Mouse (Mus musculus): ENCODE data around the gene Ephb2. TPM values are rescaled to one million over a fixed set of nuclear protein-coding genes. Genes with fewer than 3 reads are reported as not detected.
A peak's percentile ranks its signal among the peaks of the same experiment; 100 is the strongest.

The Ephb2 gene
- polyA plus RNA-seq, 1 experiment = 10.4 TPM

DNA sequence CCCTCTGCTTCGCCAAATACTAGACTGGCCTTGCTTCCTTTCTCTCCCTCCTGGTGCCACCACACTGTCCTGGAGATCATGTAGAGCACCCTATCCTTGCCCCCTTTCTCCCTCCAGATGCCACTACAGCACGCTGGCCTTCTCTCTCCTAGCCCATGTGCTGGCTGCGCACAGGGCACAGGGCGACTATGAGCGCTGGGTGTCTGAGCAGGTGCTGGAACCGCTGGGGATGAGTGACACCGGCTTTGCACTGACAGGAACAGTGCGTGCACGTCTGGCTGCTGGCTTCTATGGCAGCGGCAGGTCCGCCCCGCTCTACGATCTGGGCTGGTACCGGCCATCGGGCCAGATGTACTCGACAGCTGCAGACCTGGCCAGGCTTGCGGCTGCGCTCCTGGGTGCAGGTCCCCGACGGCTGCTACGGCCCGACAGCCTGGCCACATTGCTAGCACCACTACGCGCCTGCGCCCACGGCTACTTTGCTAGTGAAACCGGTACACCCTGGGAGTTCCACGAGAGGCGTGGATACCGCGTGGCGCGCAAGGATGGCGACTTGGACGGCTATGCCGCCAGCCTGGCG is 198.7 kb downstream of the Ephb2 start:
- WGBS = 18% methylated on average over 37 of the region's 37 CpGs

GRCm38 (mm10) chr4:136636511-136636910 is 199.3 kb downstream of the Ephb2 start:
- Histone ChIP-seq H3K27ac (ENCODE audit: insufficient read depth, low read depth, low read length) (no peak overlapping the region), H3K4me1 (ENCODE audit: control insufficient read depth, insufficient read depth, low read length) (no peaks in the 10 kb centered on the region)
- TF ChIP-seq CTCF (conservative IDR thresholded peaks at IDR 0.05; ENCODE audit: insufficient read depth, insufficient read length, low read depth, low read length) (no peak), POLR2A (IDR thresholded peaks at IDR 0.05; ENCODE audit: low read depth, low read length) (no peak)

More for the DNA sequence above, 198.7 kb downstream of the Ephb2 start:
- DNase-seq = no peak
- H3K27ac ChIP-seq (ENCODE audit: insufficient read depth, low read depth, low read length) = no peak overlapping the region
- no peaks in the 10 kb centered on the region for H3K4me1 ChIP-seq (ENCODE audit: control insufficient read depth, insufficient read depth, low read length)
- H3K4me3 ChIP-seq (ENCODE audit: insufficient read depth, low read depth, low read length) = 0 out of 2 replicates have a peak overlapping the region, but pooled peaks have one; percentile 6
- TF ChIP-seq POLR2A (IDR thresholded peaks at IDR 0.05; ENCODE audit: low read depth, low read length) (no peak), CTCF (conservative IDR thresholded peaks at IDR 0.05; ENCODE audit: insufficient read depth, insufficient read length, low read depth, low read length) (no peak)
- no peaks in the 10 kb centered on the region for H3K36me3 ChIP-seq (ENCODE audit: control insufficient read depth, insufficient read depth, low read length)
- no peaks in the 10 kb centered on the region for H3K27me3 ChIP-seq (replicated peaks; ENCODE audit: control insufficient read depth, insufficient read depth, low read length)

GRCm38 (mm10) chr4:136635995-136636394 is 199.8 kb downstream of the Ephb2 start:
- Histone ChIP-seq H3K36me3 (ENCODE audit: control insufficient read depth, insufficient read depth, low read length) (no peaks in the 10 kb centered on the region), H3K4me1 (ENCODE audit: control insufficient read depth, insufficient read depth, low read length) (no peaks in the 10 kb centered on the region), H3K4me3 (ENCODE audit: insufficient read depth, low read depth, low read length) (no peak overlapping the region), H3K27ac (ENCODE audit: insufficient read depth, low read depth, low read length) (no peak overlapping the region), H3K27me3 (replicated peaks; ENCODE audit: control insufficient read depth, insufficient read depth, low read length) (no peaks in the 10 kb centered on the region)
- TF ChIP-seq POLR2A (IDR thresholded peaks at IDR 0.05; ENCODE audit: low read depth, low read length) (no peak), CTCF (conservative IDR thresholded peaks at IDR 0.05; ENCODE audit: insufficient read depth, insufficient read length, low read depth, low read length) (no peak)
- DNase-seq = no peak

More at GRCm38 (mm10) chr4:136636511-136636910, 199.3 kb downstream of the Ephb2 start:
- no peak for DNase-seq
- H3K36me3 ChIP-seq (ENCODE audit: control insufficient read depth, insufficient read depth, low read length) = no peaks in the 10 kb centered on the region
- no peak overlapping the region for H3K4me3 ChIP-seq (ENCODE audit: insufficient read depth, low read depth, low read length)
- 67% methylated on average over 5 of the region's 5 CpGs for WGBS
- no peaks in the 10 kb centered on the region for H3K27me3 ChIP-seq (replicated peaks; ENCODE audit: control insufficient read depth, insufficient read depth, low read length)

DNA sequence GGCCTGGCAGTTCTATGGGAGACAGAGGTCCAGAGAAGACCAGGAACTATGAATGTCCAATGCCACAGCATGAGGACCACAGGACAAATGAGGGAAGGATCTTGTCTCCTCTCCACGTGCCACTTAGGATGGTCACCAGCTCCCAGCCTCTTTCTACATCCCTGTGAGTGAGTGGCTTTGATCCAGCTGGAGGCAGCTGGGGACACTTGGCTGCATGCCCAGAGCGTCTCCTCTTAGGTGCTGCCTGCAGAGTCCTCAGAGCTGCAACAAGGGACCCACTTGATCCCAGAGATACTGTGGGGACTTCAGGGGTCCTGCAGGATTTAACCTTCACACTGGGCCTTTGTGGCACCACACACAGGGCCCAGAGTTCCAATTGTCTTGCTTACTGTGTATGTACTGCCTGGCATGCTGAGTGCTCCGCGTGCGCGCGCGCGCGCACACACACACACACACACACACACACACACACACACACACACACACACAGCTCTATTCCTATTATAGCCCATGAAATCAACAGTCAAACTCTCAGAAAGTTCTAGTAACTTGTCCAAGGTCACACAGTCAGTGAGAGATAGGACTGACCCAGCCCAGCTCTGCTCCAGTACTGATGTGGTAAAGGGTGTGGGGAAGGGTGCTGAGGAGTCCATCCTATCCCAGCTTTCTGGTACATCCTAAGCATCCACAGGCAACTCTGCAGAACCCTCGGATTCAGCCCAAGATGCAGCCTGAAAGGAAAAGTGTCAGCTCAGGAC is 204.4 kb downstream of the Ephb2 start:
- DNase-seq = peak; percentile 37
- TF ChIP-seq POLR2A (IDR thresholded peaks at IDR 0.05; ENCODE audit: low read depth, low read length) = no peak
- TF ChIP-seq CTCF (conservative IDR thresholded peaks at IDR 0.05; ENCODE audit: insufficient read depth, insufficient read length, low read depth, low read length) = no peak
- Histone ChIP-seq H3K27me3 (replicated peaks; ENCODE audit: control insufficient read depth, insufficient read depth, low read length) (no peaks in the 10 kb centered on the region), H3K4me1 (ENCODE audit: control insufficient read depth, insufficient read depth, low read length) (no peaks in the 10 kb centered on the region), H3K36me3 (ENCODE audit: control insufficient read depth, insufficient read depth, low read length) (no peaks in the 10 kb centered on the region), H3K27ac (ENCODE audit: insufficient read depth, low read depth, low read length) (no peak overlapping the region), H3K4me3 (ENCODE audit: insufficient read depth, low read depth, low read length) (no peak overlapping the region)
- 80% methylated on average over 11 of the region's 11 CpGs for WGBS

- Histone ChIP-seq H3K4me1 (ENCODE audit: control insufficient read depth, insufficient read depth, low read length) (no peaks in the 10 kb centered on the region), H3K4me3 (ENCODE audit: insufficient read depth, low read depth, low read length) (no peak overlapping the region), H3K27ac (ENCODE audit: insufficient read depth, low read depth, low read length) (no peak overlapping the region), H3K36me3 (ENCODE audit: control insufficient read depth, insufficient read depth, low read length) (no peaks in the 10 kb centered on the region), H3K27me3 (replicated peaks; ENCODE audit: control insufficient read depth, insufficient read depth, low read length) (no peaks in the 10 kb centered on the region)
- TF ChIP-seq POLR2A (IDR thresholded peaks at IDR 0.05; ENCODE audit: low read depth, low read length) (no peak), CTCF (conservative IDR thresholded peaks at IDR 0.05; ENCODE audit: insufficient read depth, insufficient read length, low read depth, low read length) (no peak)
- DNase-seq = no peak
- WGBS = 67% methylated on average over 6 of the region's 6 CpGs
Measured at GRCm38 (mm10) chr4:136626590-136626989, 209.2 kb downstream of the Ephb2 start.

DNA sequence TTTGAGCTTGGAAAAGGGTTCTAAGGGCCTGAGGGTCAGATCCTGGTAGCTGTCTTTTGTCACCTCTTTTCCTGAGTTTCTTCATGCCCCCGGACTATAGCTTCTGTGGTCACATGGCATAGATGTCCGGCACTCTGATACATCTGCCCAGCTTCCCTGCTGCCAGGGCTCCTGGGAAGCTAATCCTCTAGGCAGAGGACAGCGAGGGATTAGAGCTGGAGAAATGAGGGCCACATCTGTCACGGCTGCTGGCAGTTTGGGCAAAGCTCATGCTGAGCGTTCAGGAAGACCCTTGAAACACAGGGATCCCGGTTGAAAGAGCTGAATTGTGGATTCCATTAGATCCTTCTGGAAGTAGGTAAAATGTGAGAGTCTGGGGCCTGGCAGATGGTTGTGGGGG is 213.4 kb downstream of the Ephb2 start, which contains the start of gene Lactbl1:
TSS of gene Lactbl1 (plus strand) at position 234 of the 400 bp plus-strand sequence.
- no peak for DNase-seq
- Histone ChIP-seq H3K36me3 (ENCODE audit: control insufficient read depth, insufficient read depth, low read length) (no peaks in the 10 kb centered on the region), H3K4me1 (ENCODE audit: control insufficient read depth, insufficient read depth, low read length) (no peaks in the 10 kb centered on the region), H3K27me3 (replicated peaks; ENCODE audit: control insufficient read depth, insufficient read depth, low read length) (no peaks in the 10 kb centered on the region), H3K27ac (ENCODE audit: insufficient read depth, low read depth, low read length) (no peak within 1 kb of the TSS), H3K4me3 (ENCODE audit: insufficient read depth, low read depth, low read length) (no peak within 1 kb of the TSS)
- TF ChIP-seq CTCF (conservative IDR thresholded peaks at IDR 0.05; ENCODE audit: insufficient read depth, insufficient read length, low read depth, low read length) (no peak), POLR2A (IDR thresholded peaks at IDR 0.05; ENCODE audit: low read depth, low read length) (no peak)
- 60% methylated on average over 6 of the region's 6 CpGs for WGBS

DNA sequence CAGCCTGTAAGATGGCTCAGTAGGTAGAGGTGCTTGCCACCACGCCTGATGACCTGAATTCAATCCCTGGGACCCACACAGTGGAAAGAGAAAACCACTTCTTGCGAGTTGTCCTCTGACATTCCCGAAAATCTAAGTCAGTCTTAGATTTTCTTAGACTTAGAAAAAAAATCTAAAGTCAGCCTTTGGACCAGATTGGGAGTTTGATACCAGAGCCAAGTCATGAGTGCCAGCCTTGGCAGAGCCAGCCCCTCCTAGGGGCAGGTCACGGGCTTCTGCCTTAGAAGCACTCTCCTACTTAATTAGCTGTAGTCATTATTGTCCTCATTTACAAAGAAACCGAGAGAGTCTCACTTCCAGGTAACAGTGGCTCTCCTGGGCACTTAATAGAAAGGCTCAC is 213.8 kb downstream of the Ephb2 start:
- Histone ChIP-seq H3K27ac (ENCODE audit: insufficient read depth, low read depth, low read length) (no peak overlapping the region), H3K4me1 (ENCODE audit: control insufficient read depth, insufficient read depth, low read length) (no peaks in the 10 kb centered on the region), H3K27me3 (replicated peaks; ENCODE audit: control insufficient read depth, insufficient read depth, low read length) (no peaks in the 10 kb centered on the region), H3K36me3 (ENCODE audit: control insufficient read depth, insufficient read depth, low read length) (no peaks in the 10 kb centered on the region), H3K4me3 (ENCODE audit: insufficient read depth, low read depth, low read length) (no peak overlapping the region)
- WGBS = 48% methylated on average over 5 of the region's 5 CpGs
- no peak for DNase-seq
- no peak for TF ChIP-seq POLR2A (IDR thresholded peaks at IDR 0.05; ENCODE audit: low read depth, low read length)
- TF ChIP-seq CTCF (conservative IDR thresholded peaks at IDR 0.05; ENCODE audit: insufficient read depth, insufficient read length, low read depth, low read length) = no peak
